Mouse (Mus musculus): ENCODE measurements around the gene Mtx3.
"Not testable (repeated sequence)": the region's sequence is repeated elsewhere in the genome, so short reads cannot be mapped to it uniquely, and the experiment has no call there.

Mtx3 gene

DNA sequence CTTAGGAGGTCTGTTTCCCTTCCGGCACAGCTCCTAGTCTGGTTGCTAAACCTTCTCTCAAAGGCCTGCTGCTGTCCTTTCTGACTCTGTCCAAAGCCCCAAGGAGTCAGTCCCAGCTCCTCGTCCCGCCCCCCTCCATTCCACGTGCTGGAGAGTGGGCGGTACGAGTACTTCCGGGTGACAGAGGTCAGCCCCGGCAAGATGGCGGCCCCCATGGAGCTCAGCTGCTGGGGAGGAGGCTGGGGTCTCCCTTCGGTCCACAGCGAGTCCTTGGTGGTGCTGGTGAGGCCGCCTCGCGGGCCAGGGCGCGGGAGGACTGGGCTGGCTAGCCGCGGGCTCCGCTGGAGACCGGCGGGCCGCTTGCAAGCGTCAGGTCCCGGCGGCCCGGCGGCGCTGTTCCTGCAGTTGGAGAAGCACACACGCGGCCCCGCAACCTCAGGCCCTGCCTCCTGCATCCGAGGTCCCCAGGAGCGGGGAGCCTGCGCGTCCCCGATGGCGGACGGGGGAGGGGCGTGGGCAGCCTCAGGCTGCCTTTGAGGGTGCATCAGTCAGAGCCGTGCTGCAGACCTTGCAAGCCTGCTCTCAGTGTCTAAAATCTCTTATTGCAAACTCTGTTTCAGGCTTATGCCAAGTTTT lies at the start of gene Mtx3:
TSS of gene Mtx3 (plus strand) at position 175 of the 636 bp plus-strand sequence.
- no peak for DNase-seq (ENCODE audit: low read depth)

DNA sequence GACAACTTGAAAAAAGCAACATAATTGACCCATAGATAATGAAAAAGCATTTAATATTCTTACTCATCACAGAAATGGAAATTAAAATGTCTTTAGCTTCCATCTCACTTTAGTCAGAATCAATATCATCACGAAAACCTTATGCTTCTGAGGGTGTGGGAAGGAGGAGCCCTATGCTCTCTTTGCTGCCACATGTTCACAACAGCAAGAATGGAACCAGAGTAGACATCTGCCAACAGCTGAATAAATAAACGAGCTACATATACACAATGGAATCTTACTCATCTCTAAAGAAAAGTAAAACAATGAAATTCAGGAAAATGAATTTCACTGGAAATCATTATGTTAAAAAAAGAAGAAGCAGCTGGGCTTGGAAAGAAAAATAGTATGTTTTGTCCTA lies 45.7 kb upstream of the Mtx3 start:
- DNase-seq (ENCODE audit: low read depth), result no peak

DNA sequence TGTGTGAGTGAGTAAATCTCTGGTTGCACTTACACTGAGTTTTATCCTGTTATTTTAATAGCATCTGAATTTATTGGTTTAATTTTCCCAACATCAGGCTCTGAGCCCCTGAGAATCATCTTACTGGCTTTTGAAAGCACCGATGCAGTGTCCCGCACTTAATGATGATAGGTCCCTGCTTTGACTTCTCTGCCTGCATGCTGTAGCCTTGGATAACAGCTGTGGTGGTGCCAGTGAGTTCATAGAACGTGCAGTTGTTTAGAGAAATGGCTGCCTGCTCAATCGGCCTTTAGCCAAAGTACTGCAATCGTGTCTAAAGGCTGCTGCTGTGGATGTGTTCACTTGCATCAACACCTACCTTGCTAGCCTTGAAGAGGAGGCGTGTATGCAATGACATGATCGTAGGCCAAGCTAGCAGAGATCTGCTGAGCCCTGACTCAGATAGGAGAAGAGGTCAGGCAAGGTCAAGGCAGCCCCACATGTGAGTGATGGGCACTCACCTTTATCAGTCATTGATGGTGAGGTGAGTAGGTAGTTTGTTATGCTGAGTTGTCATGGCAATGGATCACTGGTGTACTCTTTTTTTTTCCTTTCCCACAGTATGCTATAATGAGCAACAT lies 45.1 kb upstream of the Mtx3 start:
- DNase-seq (ENCODE audit: low read depth), result no peak

DNA sequence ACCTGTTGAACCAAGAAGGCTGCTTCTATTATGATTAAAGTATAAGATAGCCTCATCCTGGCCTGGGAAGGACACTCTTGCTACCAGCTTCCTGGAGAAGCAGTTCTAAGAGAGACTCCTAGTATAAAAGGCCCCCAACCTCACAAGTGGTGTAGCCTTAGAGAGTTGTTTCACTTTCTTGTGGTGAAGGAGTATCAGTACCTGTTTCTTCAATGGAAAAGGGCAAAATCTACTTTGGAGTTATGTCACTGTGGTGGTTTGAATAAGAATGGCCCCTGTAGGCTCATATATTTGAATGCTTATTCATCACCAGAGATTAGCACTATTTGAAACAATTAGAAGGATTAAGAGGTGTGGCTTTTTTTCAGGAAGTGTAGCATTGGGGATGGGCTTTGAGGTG lies 37.8 kb upstream of the Mtx3 start:
- no peak for DNase-seq (ENCODE audit: low read depth)

DNA sequence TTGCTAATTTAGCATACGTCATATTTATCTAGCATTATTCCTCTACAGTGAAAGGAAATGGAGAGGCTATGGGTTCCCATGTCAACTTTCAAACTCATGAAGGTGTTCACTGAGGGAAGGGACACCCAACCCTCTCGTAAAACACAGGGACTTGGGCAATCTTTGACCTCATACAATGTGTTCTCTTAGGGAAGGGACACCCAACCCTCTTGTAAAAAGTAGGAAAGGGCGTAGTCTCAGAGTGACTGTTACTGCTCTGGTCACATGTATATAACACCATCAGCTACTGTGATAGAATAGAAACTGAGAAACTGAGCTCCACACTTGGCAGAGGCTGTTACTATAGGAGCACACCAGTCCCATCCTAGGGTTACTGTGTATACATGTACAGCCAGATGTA lies 36.7 kb upstream of the Mtx3 start:
- DNase-seq (ENCODE audit: low read depth), result no peak

DNA sequence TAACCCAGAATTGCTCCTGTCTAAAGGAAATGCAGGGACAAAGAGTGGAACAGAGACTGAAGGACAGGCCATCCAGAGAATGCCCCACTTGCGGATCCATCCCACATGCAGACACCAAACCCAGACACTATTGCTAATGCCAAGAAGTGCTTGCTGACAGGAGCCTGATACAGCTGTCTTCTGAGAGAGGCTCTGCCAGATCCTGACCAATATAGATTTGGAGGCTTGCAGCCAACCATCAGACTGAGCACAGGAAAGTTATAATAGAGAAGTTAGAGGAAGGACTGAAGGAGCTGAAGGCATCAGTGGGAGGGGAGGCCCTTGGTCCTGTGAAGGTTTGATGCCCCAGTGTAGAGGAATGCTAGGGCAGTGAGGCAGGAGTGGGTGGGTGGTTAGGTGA lies 34.0 kb upstream of the Mtx3 start:
- DNase-seq (ENCODE audit: low read depth), result not testable (repeated sequence)

DNA sequence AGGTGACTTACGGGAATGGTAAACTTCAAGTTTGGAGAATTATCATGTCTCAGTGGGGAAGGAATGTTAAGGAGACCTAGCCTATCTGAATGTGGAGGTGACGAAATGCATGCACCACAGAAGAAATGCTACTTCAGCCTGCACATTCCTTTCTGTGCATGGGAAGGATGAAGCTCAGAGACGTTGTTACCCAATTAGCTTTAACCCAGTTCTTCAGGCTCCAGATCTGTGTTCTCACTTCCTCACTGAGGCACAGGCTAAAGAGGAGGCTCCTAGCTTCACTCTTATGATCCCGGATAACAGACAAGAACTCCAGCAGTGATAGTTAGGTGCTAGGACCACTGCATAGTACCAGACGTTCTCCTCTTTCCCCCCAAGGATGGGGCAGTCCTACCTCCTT lies 28.2 kb upstream of the Mtx3 start:
- DNase-seq (ENCODE audit: low read depth), result no peak

DNA sequence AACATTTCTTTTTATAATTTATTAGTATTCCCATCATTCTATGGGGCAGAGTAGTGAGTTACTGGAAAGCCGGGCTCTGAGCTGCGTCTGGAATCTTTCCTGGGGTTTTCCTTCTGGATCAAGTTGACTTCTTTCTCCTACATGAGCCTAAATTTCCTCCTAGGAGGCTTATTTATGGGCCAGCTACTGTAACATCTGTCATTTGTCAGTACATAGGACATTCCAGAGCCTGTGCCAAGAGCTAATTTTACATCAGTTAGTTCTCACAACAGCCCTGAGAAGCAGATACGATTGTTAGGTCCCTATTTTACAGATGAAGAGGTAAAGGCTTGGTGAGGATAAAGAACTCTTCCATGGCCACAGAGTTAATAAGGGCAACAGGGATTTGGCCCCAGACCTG lies 27.2 kb upstream of the Mtx3 start:
- no peak for DNase-seq (ENCODE audit: low read depth)

DNA sequence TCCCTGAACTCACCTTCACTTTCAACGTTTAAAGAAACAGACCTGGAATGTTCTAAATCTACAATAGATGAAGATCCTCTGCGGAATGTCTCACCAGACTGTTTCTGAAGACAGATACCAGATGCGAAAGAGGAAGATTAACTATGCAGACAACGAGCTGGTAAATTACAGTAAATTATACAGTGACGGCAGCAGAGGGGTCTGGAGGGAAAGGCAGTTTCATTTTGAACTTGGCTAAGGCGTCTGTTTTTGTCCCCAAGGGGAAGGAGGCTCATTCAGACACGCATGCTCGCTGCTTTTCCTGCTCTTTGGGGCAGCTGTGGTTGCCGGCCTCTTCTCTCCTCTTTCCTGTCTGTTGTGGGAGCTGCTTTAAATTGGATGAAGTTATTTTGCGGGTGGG lies 15.7 kb upstream of the Mtx3 start:
- DNase-seq (ENCODE audit: low read depth), result no peak

DNA sequence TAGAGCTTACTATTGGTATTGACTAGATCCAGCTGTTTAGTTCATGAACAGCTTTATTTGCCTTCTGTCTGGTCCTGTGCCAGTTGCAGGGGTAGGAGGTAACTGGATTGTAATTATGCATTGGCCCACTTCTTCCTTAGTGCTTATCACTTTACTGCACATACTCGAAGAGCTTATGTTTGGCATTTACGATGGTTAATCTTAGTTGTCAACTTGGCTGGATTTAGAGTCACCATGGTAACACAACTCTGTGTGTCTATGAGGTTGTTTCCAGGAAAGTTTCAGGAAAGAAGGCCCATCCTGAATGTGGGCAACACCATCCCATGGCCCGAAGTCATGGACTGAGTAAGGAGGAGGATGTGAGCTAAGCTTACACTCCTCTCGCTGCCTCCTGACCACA lies 11.4 kb upstream of the Mtx3 start:
- DNase-seq (ENCODE audit: low read depth), result no peak

DNA sequence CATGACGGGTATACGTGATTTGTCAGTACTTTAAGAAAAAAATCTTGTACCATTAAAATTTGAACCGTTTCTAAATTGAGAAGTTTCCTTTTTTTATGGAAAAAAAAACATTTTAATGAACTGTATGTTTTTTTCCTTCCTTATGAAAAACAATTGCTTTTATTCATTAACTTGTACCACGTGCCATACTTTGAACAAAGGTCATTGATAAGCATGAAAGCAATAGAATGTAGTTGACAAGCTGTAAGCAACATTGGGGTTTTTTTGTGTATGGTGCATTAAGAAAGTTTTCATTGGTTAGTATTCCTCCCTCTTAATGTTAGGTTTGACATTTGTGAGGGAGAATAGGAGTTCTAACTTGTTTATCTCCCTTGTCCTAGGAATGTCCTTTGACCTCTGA lies 1.9 kb downstream of the Mtx3 start:
- DNase-seq (ENCODE audit: low read depth), result no peak

DNA sequence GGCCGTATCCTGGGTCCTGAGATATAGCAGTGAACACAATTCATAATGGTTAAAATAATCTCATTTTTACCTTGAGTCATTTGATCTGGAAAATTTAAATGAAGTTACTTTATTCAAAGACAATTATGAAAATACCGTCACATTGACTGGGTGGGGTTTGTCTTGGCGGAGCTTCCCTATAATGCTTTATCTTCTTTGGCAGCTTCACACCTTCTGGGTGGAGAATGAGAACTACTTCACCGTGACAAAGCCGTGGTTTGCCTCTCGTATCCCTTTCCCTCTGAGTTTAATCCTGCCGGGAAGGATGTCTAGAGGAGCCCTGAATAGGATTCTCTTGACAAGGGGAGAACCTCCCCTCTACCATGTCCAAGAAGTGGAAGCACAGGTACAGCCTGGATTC lies 2.8 kb downstream of the Mtx3 start:
- no peak for DNase-seq (ENCODE audit: low read depth)

DNA sequence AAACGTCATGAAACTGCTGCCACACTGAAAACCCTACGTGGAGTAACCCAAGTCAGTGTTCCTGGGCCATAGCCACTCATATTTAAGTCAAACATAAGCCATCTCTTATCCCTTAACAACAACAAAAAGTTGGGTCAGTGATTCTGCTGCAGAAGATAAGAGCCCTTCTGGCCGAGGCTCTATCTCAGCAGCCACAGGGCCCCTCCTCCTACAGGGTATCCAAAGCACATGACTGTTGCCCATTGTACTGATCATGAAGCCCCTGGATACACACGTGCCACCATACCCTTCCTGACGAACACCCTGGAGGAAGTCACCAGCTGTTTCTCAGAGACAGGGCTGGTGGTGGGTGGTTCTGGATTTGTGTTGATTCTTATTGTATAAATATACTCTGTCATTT lies 3.4 kb downstream of the Mtx3 start:
- DNase-seq (ENCODE audit: low read depth), result no peak

DNA sequence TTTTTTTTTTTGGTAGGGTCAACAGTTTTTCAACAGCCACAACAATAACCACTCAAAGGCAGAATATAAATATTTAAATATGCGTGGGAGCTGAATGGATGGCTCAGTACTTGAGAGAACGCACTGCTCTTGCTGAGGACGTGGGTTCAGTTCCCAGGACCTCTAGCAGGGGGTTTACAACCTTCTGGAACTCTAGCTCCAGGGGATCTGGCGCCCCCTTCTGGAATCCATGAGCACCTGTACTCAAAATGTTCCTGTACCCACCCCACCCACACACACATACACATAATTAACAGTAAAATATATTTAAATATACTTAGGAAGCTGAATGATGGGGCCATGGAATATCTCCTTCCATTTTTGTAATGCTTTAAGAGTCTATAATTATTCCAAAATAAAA lies 11.3 kb downstream of the Mtx3 start:
- DNase-seq (ENCODE audit: low read depth), result no peak

DNA sequence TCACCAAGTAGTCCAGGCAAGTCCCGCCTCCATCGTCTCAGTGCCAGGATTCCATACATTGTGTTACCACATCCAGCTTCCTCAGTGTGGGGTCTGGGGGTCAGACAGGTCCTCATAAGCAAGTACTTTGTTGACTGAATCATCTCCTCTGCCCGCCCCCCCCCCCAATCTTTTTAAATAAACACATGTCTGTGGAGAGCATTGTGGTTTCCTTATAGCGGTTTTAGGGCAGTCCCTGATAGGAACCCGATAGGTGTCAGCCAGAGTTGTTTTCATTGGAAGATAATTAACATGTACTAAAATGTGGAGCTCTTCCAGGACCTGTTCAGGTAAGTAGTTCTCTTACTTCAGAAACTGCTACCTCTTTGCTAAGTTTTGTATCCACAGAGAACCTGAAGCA lies 14.2 kb downstream of the Mtx3 start:
- DNase-seq (ENCODE audit: low read depth), result no peak

DNA sequence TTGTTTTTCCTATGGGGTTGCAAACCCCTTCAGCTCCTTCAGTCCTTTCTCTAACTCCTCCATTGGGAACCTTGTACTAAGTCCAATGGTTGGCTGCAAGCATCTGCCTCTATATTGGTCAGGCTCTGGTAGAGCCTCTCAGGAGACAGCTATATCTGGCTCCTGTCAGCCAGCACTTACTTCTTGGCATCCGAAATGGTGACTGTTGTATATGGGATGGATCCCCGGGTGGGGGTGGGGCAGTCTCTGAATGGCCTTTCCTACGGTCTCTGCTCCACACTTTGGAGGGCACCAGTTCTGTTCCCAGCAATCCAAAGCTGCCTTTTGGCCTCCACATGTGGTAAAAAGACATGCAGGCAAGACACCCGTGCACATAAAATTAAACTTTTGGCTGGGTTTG lies 15.4 kb downstream of the Mtx3 start:
- no peak for DNase-seq (ENCODE audit: low read depth)

DNA sequence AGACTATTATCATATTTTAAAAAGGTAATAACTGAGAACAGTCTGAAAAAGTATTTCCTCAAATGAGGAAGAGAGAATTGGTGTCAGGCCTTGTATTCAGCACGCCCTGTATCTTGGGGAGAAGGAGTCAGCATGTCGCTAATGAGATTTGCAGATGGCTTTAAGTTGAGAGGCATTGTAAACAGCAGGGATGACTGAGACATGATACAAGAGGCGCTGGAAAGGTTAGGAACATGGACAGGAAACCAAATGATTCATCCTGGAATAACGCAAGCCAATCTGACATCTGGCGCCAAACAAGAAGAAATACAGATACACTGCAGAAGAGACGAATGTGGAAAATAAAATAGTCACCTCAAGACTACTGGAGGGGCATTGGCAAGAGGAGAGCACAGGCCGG lies 20.8 kb downstream of the Mtx3 start:
- DNase-seq (ENCODE audit: low read depth), result no peak

DNA sequence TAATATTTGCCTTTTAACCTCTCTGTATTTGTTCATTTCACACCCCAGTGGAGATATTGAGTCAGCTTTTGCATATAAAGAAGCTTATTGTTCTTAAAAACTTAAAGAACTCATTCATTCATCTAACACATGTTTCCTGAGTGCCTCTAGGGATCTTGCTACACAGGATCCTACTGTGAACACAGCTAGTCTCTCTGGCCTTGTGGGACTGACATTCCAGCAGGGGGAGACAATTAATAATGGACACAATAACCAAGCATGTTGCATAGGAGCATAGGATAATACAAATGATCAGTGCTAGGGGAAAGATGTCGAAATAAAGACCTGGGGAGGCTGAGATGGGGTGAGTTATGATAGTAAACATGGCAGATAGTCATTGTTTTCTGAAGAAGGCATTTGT lies 22.1 kb downstream of the Mtx3 start:
- no peak for DNase-seq (ENCODE audit: low read depth)

DNA sequence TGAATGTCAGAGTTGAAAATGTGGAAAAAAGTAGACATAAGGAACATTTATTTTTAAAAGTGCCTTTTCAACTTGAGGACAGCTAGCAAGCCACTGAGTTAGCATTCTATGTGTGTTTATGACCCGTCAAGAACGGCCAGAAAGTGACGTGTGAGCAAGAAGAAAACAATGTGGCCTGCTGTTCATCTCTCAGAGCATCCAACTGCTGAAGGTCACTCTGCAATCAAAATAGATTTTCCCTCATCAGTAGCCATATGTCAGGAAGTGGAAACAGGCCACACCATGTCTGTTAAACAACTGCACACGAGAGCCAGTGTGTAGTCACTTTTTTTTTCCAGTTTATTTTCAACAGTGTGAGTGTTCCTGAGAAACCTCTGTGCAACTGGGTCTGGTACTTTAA lies 35.0 kb downstream of the Mtx3 start:
- no peak for DNase-seq (ENCODE audit: low read depth)

DNA sequence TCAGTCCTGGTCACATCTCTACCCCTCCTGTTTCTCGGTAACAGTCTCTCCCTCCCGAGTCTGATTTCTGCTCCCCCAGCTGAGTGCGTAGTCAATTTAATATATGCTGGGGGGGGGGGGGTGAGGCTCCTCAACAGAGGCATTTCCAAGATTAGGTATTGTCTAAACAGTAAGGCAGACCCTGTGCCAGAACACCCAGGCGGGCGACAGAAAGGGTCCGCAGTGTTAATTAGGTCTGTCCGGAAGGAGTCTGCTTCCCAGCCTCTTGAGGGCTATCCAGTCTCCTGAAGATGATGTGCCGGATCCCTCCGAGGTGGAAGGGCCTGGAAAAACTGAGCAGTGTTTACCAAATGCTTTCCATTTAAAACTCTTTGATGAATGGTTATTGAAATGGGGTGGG lies 35.4 kb downstream of the Mtx3 start:
- no peak for DNase-seq (ENCODE audit: low read depth)

DNA sequence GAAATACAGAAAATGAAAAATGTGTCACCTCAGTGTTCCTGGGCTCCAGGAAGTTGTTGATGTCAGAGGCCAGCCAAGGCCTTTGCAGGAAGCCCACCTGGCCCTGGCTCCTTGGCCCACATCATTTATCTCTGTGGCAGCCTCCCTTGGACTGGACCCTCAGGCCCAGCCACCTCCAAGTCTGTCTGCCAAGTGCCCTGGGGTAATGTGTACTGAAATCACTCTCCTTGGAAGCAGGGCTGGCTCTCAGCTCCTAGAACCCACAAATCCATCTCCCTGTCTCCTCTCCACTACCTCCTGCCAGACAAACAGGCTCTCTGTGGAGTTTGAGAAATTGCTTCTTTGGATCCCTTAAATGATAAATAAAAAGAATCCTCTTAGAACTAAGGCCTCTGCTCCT lies 36.0 kb downstream of the Mtx3 start:
- no peak for DNase-seq (ENCODE audit: low read depth)

DNA sequence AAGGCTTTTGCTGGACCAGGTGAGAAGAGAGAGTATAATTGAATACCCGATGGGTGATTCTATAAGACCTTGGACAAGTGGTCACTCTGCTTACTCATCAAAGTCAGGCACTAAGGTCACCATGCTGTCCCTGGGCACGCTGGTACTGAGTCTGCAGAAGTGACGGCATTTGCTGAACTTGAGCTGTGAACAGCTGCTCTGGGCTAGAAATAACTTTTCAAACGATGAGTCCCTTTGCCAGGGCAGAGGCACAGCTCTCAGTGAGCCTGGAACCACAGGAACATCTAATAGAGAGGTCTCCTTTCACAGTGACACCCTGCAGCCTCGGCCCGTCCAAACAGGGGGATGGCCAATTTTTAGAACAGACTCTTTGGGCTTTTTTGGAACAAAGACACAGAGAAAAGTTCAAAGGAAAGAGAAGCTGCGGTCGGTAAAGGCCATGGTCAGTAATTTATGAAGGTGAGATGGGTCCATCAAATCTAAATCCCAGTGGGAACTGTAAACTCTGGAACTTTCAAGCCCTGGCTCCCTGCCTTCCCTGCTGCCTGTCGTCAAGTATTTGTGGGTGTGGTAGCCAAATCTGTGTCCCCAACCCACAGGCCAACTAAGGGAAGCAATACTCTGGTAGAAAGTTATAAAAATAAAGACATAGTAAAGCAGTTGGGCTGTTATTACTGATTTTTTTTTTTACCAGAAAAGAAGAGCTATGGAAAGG lies 37.9 kb downstream of the Mtx3 start:
- DNase-seq (ENCODE audit: low read depth), result no peak

DNA sequence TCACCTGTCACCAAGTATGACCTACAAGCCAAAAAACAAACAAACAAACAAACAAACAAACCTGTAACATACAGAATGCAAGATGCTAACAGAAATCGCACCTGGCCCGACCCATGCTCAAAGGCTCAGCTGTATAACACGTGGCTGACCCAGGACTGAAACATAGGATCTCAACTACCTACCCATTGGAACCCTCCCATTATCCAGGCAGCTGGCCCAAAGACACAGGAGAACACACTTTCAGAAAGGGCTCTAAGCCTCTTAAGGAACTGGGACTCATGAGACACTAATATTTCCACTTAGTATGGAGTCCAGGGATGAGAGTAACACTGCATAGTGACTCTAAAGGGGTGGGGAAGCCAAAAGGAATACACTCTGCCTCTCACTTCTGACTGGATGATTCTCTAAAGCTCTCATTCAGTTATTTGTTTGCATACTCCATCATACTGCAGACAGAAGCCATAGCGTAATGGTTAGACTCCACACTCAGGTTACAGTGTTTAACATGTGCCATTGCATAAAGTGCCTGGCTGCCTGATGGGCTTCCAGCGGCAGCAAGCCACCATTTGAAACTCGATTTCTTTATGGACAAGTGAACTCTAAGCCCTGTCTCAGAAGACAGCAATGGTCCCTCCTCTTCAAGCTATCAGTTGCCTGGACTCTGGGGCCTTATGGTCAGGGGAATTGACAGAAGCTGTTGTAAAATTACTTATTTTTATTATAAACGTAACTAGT lies 38.6 kb downstream of the Mtx3 start:
- DNase-seq (ENCODE audit: low read depth), result no peak
